Mouse (Mus musculus) neural tube, embryonic 10.5 days (tissue): ENCODE data around the gene Arhgef10l.
A peak's percentile ranks its signal among the peaks of the same experiment; 100 is the strongest.

Experiments used
- DNase-seq: peaks from one replicate; pipeline ENCODE4 v3.0.0-alpha.2; 2017; ENCODE audit warnings: low spot score; ENCODE audit errors: extremely low spot score

Arhgef10l gene

DNA sequence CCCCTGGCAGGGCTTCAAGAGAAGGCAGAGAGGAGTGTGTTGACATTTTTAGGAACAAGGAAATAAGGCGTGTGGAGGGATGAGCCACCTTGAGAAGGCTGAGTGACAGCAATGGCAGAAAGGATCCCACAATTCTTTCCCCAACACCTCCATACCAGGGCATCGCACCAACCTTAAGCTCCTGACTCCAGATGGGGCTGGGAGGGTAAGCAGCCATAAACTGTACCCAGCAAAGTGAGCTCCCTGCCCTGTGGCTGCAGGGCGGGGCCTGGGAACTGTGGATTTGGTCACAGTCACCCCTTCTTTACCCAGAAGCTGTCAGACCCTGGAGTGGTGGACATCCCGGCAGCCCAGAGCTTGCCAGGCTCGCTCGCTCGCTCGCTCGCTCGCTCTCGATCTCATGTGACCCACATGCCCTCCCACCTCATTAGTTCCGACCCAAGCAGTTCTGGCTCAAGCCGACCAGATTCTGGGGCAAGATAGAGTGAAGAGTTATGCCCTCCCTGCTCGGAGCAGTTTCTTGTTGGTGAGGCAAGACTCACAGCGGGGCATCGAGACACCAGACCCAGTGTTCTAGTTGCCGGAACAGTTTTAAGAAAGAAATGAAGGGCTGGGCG lies 4.3 kb downstream of the Arhgef10l start:
- no peak for DNase-seq

GRCm38 (mm10) chr4:140657681-140658575 lies 7.9 kb downstream of the Arhgef10l start:
- DNase-seq: peak; percentile 65

DNA sequence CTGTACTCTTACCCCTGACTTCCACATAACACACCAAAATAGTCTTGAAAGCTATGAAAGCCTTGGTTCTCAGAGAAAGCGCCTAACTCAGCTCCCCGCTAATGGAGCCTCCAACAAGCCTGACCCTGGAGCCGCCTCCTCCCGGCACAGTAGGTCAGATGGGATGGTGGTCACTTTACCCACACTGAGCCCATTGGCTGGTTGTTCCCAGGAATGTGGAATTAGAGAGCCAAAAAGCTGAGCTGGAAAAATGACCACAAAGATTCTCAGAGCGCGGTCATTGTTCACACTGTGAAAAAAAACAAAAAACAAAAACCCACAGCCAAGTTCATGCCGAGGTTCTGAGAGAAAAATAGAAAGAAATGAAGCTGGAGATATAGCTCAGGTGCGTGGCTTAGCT lies 9.3 kb downstream of the Arhgef10l start:
- DNase-seq: no peak

DNA sequence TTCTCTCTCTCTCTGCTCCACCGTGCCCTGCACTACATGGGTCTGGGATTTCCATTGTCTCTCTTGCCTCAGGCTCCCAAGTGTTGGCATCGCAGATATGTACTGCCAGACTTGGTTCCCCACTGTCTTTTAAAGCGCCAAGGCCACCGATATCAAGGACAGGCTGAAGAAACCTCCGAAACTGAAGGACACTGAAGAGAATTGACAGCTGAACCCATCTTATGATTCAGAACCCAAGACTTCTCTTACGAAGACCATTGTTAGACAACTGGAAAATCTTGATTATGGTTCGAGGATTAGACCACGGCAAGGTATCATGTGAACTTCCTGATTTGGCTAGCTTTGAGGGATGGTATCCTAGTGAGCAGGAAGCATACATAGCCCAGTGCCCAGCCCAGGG lies 11.0 kb downstream of the Arhgef10l start:
- DNase-seq: no peak

- DNase-seq: no peak
Measured at GRCm38 (mm10) chr4:140653835-140654583, 11.8 kb downstream of the Arhgef10l start.

DNA sequence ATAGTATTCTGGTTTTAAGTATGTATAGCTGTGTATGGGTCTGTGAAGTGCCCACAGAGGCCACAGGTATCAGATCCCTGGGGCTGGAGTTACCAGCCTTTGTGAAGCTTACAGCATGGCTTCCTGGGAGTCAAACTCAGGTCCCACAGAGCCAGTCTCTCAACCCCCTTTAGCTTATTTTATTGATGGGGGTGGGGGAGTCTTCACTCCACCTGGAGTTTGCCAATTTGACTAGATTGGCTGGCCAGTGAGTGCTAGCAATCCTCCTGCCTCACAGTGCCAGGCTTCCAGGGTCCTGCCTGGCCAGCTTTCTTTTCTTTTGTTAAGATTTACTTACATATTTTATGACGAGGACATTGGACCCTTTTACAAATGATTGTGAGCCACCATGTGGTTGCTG lies 16.1 kb downstream of the Arhgef10l start:
- no peak for DNase-seq

GRCm38 (mm10) chr4:140649207-140649591 lies 16.6 kb downstream of the Arhgef10l start:
- no peak for DNase-seq

GRCm38 (mm10) chr4:140648443-140649206 lies 17.2 kb downstream of the Arhgef10l start:
- DNase-seq: peak; percentile 75

DNA sequence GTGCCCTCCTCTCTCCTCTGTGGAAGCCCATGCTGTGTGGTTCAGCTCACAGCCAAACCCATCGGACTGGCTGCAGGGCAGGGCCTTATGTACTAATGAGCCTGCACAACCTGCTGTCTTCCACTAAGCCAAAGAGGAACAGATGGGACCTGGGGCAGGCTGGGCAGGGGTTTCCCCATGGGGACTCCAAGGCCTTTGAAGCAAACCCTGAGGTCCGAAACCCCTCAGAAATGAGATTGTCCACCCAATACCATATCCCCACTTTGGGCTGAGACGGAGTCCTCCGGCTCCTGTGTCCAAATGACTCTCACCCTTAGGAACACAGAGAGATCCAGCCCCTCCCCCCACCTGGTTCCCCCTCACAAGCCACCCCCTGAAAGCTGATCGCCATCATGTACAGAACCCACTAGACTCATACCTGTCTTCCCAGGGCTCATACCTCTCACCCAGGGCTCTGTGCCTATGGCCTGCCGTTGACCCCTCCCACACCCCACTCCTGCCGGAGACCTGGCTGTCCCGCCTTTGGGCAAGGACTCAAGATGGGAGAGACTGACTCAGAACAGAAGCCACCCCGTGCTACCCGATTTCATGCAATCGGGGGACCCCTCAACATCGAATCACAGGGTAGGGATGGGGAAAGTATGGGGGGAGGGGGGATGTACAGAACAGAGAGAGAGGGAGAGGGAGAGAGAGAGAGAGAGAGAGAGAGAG lies 17.9 kb downstream of the Arhgef10l start:
- peak; percentile 62 for DNase-seq

DNA sequence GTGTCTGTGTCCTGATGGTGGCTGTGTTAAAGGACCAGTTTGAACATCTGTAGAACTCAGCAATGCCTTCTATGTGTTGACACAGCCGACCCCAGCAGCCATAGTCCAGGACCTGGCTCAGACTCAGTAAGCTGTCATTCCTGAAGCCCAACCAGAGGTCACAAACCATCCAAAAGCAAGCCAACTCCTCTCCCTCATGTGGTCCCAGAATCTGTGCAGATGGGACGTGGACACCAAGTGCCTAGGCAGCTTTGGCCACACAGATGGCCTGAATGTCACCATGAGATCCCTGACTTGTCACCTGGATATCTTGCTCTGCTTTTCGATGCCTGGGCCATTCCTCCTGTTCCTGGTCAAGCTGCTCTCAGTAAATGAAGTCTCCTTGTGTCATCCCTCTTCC lies 20.2 kb downstream of the Arhgef10l start:
- DNase-seq: no peak

DNA sequence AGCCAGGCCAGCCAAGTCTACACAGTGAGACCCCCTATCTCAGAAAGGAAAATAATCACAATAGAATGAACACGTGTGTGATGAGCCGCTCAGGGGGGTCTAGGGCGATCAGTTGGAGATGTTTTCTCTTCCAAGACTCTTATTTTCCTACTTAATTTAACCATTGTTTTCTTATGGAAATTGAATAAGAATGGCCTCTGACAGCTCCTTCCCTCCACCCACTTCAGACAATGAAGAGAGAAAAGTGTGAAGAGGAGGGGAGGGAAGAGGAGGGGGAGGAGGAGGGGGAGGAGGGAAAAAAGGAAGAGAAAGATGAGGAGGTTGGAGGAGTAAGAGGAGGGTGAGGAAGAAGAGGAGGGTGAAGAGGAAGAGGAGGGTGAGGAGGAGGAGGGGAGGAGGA lies 21.1 kb downstream of the Arhgef10l start:
- DNase-seq: no peak

DNA sequence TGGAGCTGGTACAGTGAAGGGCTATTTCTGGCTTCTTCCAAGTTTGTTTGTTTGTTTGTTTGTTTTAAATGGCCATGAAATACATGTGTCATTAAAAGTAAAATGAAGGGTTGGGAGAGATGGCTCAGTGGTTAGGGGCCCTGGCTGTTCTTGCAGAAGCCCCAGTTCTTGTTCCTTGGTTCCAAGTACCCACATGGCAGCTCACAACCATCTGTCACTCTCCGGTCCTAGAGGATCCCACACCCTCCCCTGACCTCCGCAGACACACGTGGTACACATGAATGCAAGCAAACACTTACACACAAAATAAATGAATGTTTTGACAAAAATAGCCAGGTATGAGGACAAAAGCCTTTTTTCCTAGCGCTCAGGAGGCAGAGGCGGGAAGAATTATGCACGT lies 21.5 kb downstream of the Arhgef10l start:
- DNase-seq: no peak

DNA sequence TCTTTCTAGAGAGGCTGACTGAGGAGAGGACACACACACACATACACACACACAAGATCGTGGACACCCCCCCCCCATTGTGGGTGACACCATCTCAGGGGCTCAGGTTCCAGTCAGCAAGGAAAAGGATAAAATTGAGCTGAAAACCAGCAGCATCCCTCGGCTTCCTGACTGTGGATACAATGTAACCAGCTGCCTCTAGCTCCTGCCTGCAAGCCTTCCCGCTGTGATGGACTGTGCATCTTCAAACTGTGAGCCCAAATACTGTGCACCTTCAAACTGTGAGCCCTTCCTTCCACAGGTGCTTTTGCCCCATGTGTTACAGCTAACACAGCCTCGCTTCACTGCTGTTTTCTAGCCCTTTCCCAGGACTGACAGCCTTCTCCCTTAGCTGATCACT lies 23.4 kb downstream of the Arhgef10l start:
- DNase-seq: no peak

- DNase-seq: no peak
Measured at GRCm38 (mm10) chr4:140641414-140641918, 24.3 kb downstream of the Arhgef10l start.

DNA sequence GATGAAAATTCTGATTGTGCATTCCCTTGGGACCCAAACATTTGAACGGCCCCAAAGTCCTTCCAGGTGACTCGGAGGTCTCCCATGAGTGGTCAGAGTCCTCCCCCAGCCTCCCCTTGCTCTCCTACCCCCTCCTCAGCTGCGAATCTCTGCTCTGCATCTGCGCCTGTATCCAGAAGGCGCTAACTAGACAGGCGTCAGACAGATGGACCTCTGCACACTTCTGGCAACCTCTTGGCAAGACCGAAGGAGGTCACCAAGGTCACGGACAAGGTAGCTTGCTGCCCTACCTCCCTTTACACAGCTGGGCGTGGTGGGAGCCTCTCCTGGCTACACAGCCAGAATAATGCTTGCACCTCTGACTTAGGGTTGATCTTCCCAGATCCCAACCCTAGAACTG lies 25.1 kb downstream of the Arhgef10l start:
- no peak for DNase-seq

- no peak for DNase-seq
Measured at GRCm38 (mm10) chr4:140640242-140640523, 25.6 kb downstream of the Arhgef10l start.

DNA sequence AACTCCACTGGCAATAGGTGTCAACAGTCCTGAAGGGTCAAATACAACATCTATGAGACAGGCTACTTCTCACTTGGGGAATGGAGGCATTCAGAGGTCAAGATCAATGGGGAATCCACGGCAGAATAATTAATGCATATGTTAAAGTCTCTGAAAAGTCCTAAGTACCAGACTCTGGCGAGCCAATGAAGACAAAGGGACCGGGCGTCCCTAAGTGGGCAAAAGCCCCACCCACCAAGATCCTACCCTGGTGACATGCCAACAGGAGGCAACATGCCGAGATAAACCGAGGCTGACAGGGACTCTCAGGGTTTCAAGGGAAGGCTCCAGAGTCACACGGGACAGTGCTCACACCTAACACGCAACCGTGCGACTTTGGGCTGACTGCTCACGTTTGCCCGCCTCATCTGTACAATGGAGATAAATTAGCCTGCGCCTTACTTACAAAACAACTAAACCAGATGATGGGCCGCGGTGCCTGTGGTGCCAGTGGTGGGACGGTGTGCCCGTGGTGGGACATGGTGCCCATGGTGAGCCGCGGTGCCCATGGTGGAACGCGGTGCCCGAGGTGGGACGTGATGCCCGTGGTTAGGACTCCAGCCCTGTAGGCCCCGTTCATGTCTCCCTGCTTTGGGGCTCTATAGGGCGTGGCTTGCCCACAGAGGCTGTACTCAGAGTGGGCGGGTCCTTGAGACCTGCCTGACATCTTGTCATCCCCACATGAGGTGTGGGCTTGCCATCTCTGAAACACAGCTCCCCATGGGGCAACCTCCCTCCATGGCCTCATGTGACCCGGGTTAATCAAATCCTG lies 26.2 kb downstream of the Arhgef10l start:
- no peak for DNase-seq

GRCm38 (mm10) chr4:140638591-140638990 lies 27.2 kb downstream of the Arhgef10l start:
- no peak for DNase-seq

DNA sequence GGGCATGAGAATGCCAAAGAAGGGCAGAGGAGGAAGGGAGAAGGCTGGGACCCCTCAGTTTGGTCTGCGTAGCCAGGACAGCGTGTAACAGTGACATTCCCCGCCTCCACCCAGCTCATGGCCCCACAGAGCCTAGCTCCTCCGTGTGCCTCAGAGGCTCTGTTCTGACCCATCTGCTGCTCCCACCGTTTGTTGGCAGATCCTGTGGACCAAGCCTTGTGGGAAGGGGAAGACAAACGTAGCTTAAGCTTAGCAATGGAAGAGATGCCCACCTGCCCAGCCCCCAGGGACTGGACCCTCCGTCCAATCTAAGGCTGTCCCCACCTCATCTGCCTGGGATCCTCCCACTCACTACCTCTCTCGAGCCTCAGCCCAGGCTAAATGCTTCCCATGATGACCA lies 28.5 kb downstream of the Arhgef10l start:
- no peak for DNase-seq
